Mouse (Mus musculus): ENCODE data around the gene Mknk1. TPM values are rescaled to one million over a fixed set of nuclear protein-coding genes. Genes with fewer than 3 reads are reported as not detected.

Gene Mknk1
- polyA plus RNA-seq, 1 experiment from 2014 or later: 21.7 TPM

- Histone ChIP-seq H3K27ac (peak overlapping the region; percentile 35; the same call in 1 of the 2 replicates), H3K4me1 (peaks cover 15% of the 10 kb centered on the region), H3K4me2 (no peak overlapping the region), H3K9ac (no peak overlapping the region), H3K36me3 (ENCODE audit: poor library complexity, severe bottlenecking) (peaks cover 28% of the 10 kb centered on the region), H3K27me3 (no peaks in the 10 kb centered on the region), H3K9me3 (replicated peaks) (no peaks in the 10 kb centered on the region), H3K4me3 (no peak overlapping the region)
- 43% methylated on average over 5 of the region's 5 CpGs for WGBS
- peak; percentile 43; the same call in 1 of the 2 replicates for ATAC-seq
These were observed 8.4 kb downstream of the Mknk1 start for GRCm38 (mm10) chr4:115847377-115847776.

- no peak overlapping the region for H3K4me2 ChIP-seq
- H3K36me3 ChIP-seq (ENCODE audit: poor library complexity, severe bottlenecking): peaks cover 28% of the 10 kb centered on the region
- H3K9ac ChIP-seq: no peak overlapping the region
- no peak for ATAC-seq
- H3K4me3 ChIP-seq: no peak overlapping the region
- 94% methylated on average over 1 of the region's 1 CpGs for WGBS
- H3K27me3 ChIP-seq: no peaks in the 10 kb centered on the region
- no peak overlapping the region for H3K27ac ChIP-seq
- no peaks in the 10 kb centered on the region for H3K9me3 ChIP-seq (replicated peaks)
- H3K4me1 ChIP-seq: peaks cover 15% of the 10 kb centered on the region
These were observed 9.1 kb downstream of the Mknk1 start for GRCm38 (mm10) chr4:115848083-115848482.

GRCm38 (mm10) chr4:115848990-115849677 lies 10.1 kb downstream of the Mknk1 start:
- no peak for ATAC-seq
- Histone ChIP-seq H3K4me2 (no peak overlapping the region), H3K9me3 (replicated peaks) (no peaks in the 10 kb centered on the region), H3K4me1 (peaks cover 15% of the 10 kb centered on the region), H3K9ac (no peak overlapping the region), H3K27me3 (no peaks in the 10 kb centered on the region), H3K4me3 (no peak overlapping the region), H3K27ac (no peak overlapping the region), H3K36me3 (ENCODE audit: poor library complexity, severe bottlenecking) (peaks cover 28% of the 10 kb centered on the region)
- WGBS: 77% methylated on average over 8 of the region's 8 CpGs

- Histone ChIP-seq H3K4me1 (peaks cover 18% of the 10 kb centered on the region), H3K4me2 (no peak overlapping the region), H3K36me3 (ENCODE audit: poor library complexity, severe bottlenecking) (peaks cover 28% of the 10 kb centered on the region), H3K27me3 (no peaks in the 10 kb centered on the region), H3K4me3 (no peak overlapping the region), H3K9me3 (replicated peaks) (no peaks in the 10 kb centered on the region), H3K27ac (no peak overlapping the region), H3K9ac (no peak overlapping the region)
- ATAC-seq: no peak
- 78% methylated on average over 2 of the region's 2 CpGs for WGBS
These were observed 11.1 kb downstream of the Mknk1 start for GRCm38 (mm10) chr4:115850111-115850510.

- H3K9me3 ChIP-seq (replicated peaks): no peaks in the 10 kb centered on the region
- H3K4me1 ChIP-seq: peaks cover 23% of the 10 kb centered on the region
- no peak overlapping the region for H3K9ac ChIP-seq
- no peak overlapping the region for H3K27ac ChIP-seq
- H3K27me3 ChIP-seq: no peaks in the 10 kb centered on the region
- 80% methylated on average over 2 of the region's 2 CpGs for WGBS
- ATAC-seq: no peak
- H3K36me3 ChIP-seq (ENCODE audit: poor library complexity, severe bottlenecking): peaks cover 28% of the 10 kb centered on the region
- H3K4me3 ChIP-seq: no peak overlapping the region
- H3K4me2 ChIP-seq: no peak overlapping the region
These were observed 11.6 kb downstream of the Mknk1 start for GRCm38 (mm10) chr4:115850631-115851030.

GRCm38 (mm10) chr4:115851569-115851968 lies 12.6 kb downstream of the Mknk1 start:
- Histone ChIP-seq H3K27ac (no peak overlapping the region), H3K4me3 (no peak overlapping the region), H3K27me3 (no peaks in the 10 kb centered on the region), H3K36me3 (ENCODE audit: poor library complexity, severe bottlenecking) (peaks cover 28% of the 10 kb centered on the region), H3K4me2 (no peak overlapping the region), H3K9ac (no peak overlapping the region), H3K9me3 (replicated peaks) (no peaks in the 10 kb centered on the region), H3K4me1 (peaks cover 33% of the 10 kb centered on the region)
- ATAC-seq: no peak
- WGBS: 91% methylated on average over 6 of the region's 6 CpGs

GRCm38 (mm10) chr4:115855100-115855499 lies 16.1 kb downstream of the Mknk1 start:
- 53% methylated on average over 6 of the region's 6 CpGs for WGBS
- Histone ChIP-seq H3K27me3 (no peaks in the 10 kb centered on the region), H3K9ac (no peak overlapping the region), H3K4me3 (no peak overlapping the region), H3K4me2 (no peak overlapping the region), H3K27ac (no peak overlapping the region), H3K4me1 (peaks cover 22% of the 10 kb centered on the region), H3K36me3 (ENCODE audit: poor library complexity, severe bottlenecking) (peaks cover 42% of the 10 kb centered on the region), H3K9me3 (replicated peaks) (no peaks in the 10 kb centered on the region)
- ATAC-seq: no peak

GRCm38 (mm10) chr4:115855609-115856008 lies 16.6 kb downstream of the Mknk1 start:
- no peak overlapping the region for H3K9ac ChIP-seq
- H3K27ac ChIP-seq: no peak overlapping the region
- no peak overlapping the region for H3K4me2 ChIP-seq

GRCm38 (mm10) chr4:115856282-115856681 lies 17.3 kb downstream of the Mknk1 start:
- Histone ChIP-seq H3K4me1 (peaks cover 18% of the 10 kb centered on the region), H3K9ac (0 out of 2 replicates have a peak overlapping the region, but pooled peaks have one; percentile 21), H3K9me3 (replicated peaks) (no peaks in the 10 kb centered on the region), H3K27ac (no peak overlapping the region), H3K36me3 (ENCODE audit: poor library complexity, severe bottlenecking) (peaks cover 43% of the 10 kb centered on the region), H3K27me3 (no peaks in the 10 kb centered on the region), H3K4me3 (no peak overlapping the region), H3K4me2 (no peak overlapping the region)
- no peak for ATAC-seq
- WGBS: 52% methylated on average over 4 of the region's 4 CpGs

More at GRCm38 (mm10) chr4:115855609-115856008, 16.6 kb downstream of the Mknk1 start:
- H3K36me3 ChIP-seq (ENCODE audit: poor library complexity, severe bottlenecking): peaks cover 42% of the 10 kb centered on the region
- H3K27me3 ChIP-seq: no peaks in the 10 kb centered on the region
- H3K9me3 ChIP-seq (replicated peaks): no peaks in the 10 kb centered on the region
- peaks cover 22% of the 10 kb centered on the region for H3K4me1 ChIP-seq
- no peak for ATAC-seq
- 48% methylated on average over 4 of the region's 4 CpGs for WGBS
- no peak overlapping the region for H3K4me3 ChIP-seq

- 82% methylated on average over 9 of the region's 9 CpGs for WGBS
- H3K4me3 ChIP-seq: no peak overlapping the region
- H3K27ac ChIP-seq: no peak overlapping the region
- no peaks in the 10 kb centered on the region for H3K27me3 ChIP-seq
- H3K4me1 ChIP-seq: peaks cover 18% of the 10 kb centered on the region
- H3K4me2 ChIP-seq: no peak overlapping the region
- H3K9me3 ChIP-seq (replicated peaks): no peaks in the 10 kb centered on the region
- no peak for ATAC-seq
- H3K9ac ChIP-seq: no peak overlapping the region
- H3K36me3 ChIP-seq (ENCODE audit: poor library complexity, severe bottlenecking): peaks cover 47% of the 10 kb centered on the region
These were observed 18.4 kb downstream of the Mknk1 start for GRCm38 (mm10) chr4:115857293-115857883.

- Histone ChIP-seq H3K36me3 (ENCODE audit: poor library complexity, severe bottlenecking) (peaks cover 47% of the 10 kb centered on the region), H3K27me3 (no peaks in the 10 kb centered on the region), H3K4me1 (peaks cover 8% of the 10 kb centered on the region; the same call in 1 of the 2 replicates), H3K27ac (no peak overlapping the region), H3K4me3 (no peak overlapping the region), H3K9ac (no peak overlapping the region), H3K9me3 (replicated peaks) (no peaks in the 10 kb centered on the region), H3K4me2 (no peak overlapping the region)
- WGBS: 60% methylated on average over 7 of the region's 7 CpGs
- no peak for ATAC-seq
These were observed 24.4 kb downstream of the Mknk1 start for GRCm38 (mm10) chr4:115863352-115863751.

- H3K27me3 ChIP-seq: no peaks in the 10 kb centered on the region
- peaks cover 8% of the 10 kb centered on the region; the same call in 1 of the 2 replicates for H3K4me1 ChIP-seq
- WGBS: 41% methylated on average over 10 of the region's 10 CpGs
- H3K4me3 ChIP-seq: no peak overlapping the region
- H3K4me2 ChIP-seq: no peak overlapping the region
- H3K9ac ChIP-seq: no peak overlapping the region
- H3K36me3 ChIP-seq (ENCODE audit: poor library complexity, severe bottlenecking): peaks cover 45% of the 10 kb centered on the region
- no peak overlapping the region for H3K27ac ChIP-seq
- ATAC-seq: no peak
- no peaks in the 10 kb centered on the region for H3K9me3 ChIP-seq (replicated peaks)
These were observed 24.9 kb downstream of the Mknk1 start for GRCm38 (mm10) chr4:115863880-115864279.

All from forebrain, embryonic 13.5 days (tissue).